In genomic region chr16:8638131-8638530, GRCm38 (mm10) we compare ENCODE assay signal across 8 mouse cellular contexts. TPM values are rescaled to one million over a fixed set of nuclear protein-coding genes. Genes with fewer than 3 reads are reported as not detected.
DNase-seq lines count a peak whose midpoint lies in the region; ATAC-seq and TF ChIP-seq lines count a peak whose summit lies in the region.

No protein-coding gene starts in this region.

- no peaks in the 10 kb centered on the region for H3K27me3 ChIP-seq in thymus, adult 2 months (ENCODE audit: control insufficient read depth, insufficient read depth, low read length)
- no peaks in the 10 kb centered on the region for H3K27me3 ChIP-seq in liver, embryonic 11.5 days (replicated peaks; ENCODE audit: control insufficient read depth, insufficient read depth, low read length)
- H3K27me3 ChIP-seq in stomach, postnatal 0 days (ENCODE audit: control insufficient read depth, insufficient read depth, low read length), result no peaks in the 10 kb centered on the region

- H3K9ac ChIP-seq in liver, embryonic 11.5 days (ENCODE audit: low read depth, low read length), result peak overlapping the region; percentile 87
- H3K9ac ChIP-seq in stomach, postnatal 0 days (ENCODE audit: low read length), result peak overlapping the region; percentile 88

- TF ChIP-seq EP300 in stomach, postnatal 0 days (optimal IDR thresholded peaks at IDR 0.05), result no peak

- H3K27ac ChIP-seq in gastrocnemius, adult 2 months, result peak overlapping the region; percentile 91
- H3K27ac ChIP-seq in thymus, adult 2 months (ENCODE audit: control insufficient read depth, insufficient read depth, low read length), result peak overlapping the region; percentile 64; the same call in 1 of the 2 replicates
- peak overlapping the region; percentile 92 for H3K27ac ChIP-seq in liver, embryonic 11.5 days (ENCODE audit: low read depth, low read length)
- H3K27ac ChIP-seq in stomach, postnatal 0 days (replicated peaks), result peak overlapping the region; percentile 96

- no peak for TF ChIP-seq POLR2A in thymus, adult 2 months (IDR thresholded peaks at IDR 0.05; ENCODE audit: control insufficient read depth, extremely low read depth, insufficient read depth, low read length, poor library complexity)

- intact Hi-C loops in gastrocnemius, adult 2 months (cut with DNase I), result no loop called here
- intact Hi-C loops in gastrocnemius, postnatal 14 days (cut with DNase I; ENCODE audit: low total_unique reads), result no loop called here

- peaks cover 20% of the 10 kb centered on the region for H3K4me1 ChIP-seq in thymus, adult 2 months (replicated peaks; ENCODE audit: control insufficient read depth, insufficient read depth, low read length)
- H3K4me1 ChIP-seq in liver, embryonic 11.5 days (replicated peaks; ENCODE audit: control insufficient read depth, insufficient read depth, low read length), result peaks cover 17% of the 10 kb centered on the region
- no peaks in the 10 kb centered on the region for H3K4me1 ChIP-seq in stomach, postnatal 0 days (replicated peaks; ENCODE audit: control insufficient read depth, insufficient read depth)

- peak overlapping the region; percentile 66 for H3K4me2 ChIP-seq in liver, embryonic 11.5 days
- H3K4me2 ChIP-seq in stomach, postnatal 0 days (replicated peaks; ENCODE audit: low read depth), result peak overlapping the region; percentile 90

- H3K36me3 ChIP-seq in thymus, adult 2 months (ENCODE audit: control insufficient read depth, insufficient read depth, low read length), result peaks cover 5% of the 10 kb centered on the region
- H3K36me3 ChIP-seq in liver, embryonic 11.5 days (ENCODE audit: control insufficient read depth, insufficient read depth, low read length), result peaks cover 12% of the 10 kb centered on the region
- peaks cover 4% of the 10 kb centered on the region; the same call in 1 of the 2 replicates for H3K36me3 ChIP-seq in stomach, postnatal 0 days (ENCODE audit: control insufficient read depth, insufficient read depth, low read length)

- ATAC-seq in liver, embryonic 11.5 days (replicated peaks; ENCODE audit: low FRiP score), result no peak
- no peak for ATAC-seq in stomach, postnatal 0 days (ENCODE audit: low FRiP score, low TSS enrichment)

- DNase-seq in gastrocnemius, adult 2 months, result no peak
- no peak for DNase-seq in gastrocnemius, postnatal 14 days
- no peak for DNase-seq in thymus, adult 2 months
- DNase-seq in thymus, postnatal 36 days, result no peak
- DNase-seq in liver, embryonic 11.5 days (ENCODE audit: low spot score), result no peak
- DNase-seq in stomach, postnatal 0 days (ENCODE audit: low spot score), result no peak
- no peak for DNase-seq in layer of hippocampus, postnatal 25 days (ENCODE audit: extremely low spot score in 1 of 2, low spot score in 1 of 2)
- no peak for DNase-seq in spleen, postnatal 14 days (ENCODE audit: low spot score in 2 of 2)

- no peaks in the 10 kb centered on the region for H3K9me3 ChIP-seq in liver, embryonic 11.5 days (ENCODE audit: control insufficient read depth, low read length)
- H3K9me3 ChIP-seq in stomach, postnatal 0 days (ENCODE audit: control insufficient read depth, low read length), result no peaks in the 10 kb centered on the region

- WGBS in thymus, adult 2 months, result 25% methylated on average over 7 of the region's 7 CpGs
- WGBS in liver, embryonic 11.5 days, result 24% methylated on average over 7 of the region's 7 CpGs
- 17% methylated on average over 7 of the region's 7 CpGs for WGBS in stomach, postnatal 0 days

- H3K4me3 ChIP-seq in gastrocnemius, adult 2 months, result peak overlapping the region; percentile 79
- peak overlapping the region; percentile 97 for H3K4me3 ChIP-seq in thymus, adult 2 months (ENCODE audit: control insufficient read depth, insufficient read depth, low read length)
- H3K4me3 ChIP-seq in liver, embryonic 11.5 days (ENCODE audit: low read depth, low read length), result peak overlapping the region; percentile 88
- H3K4me3 ChIP-seq in stomach, postnatal 0 days (ENCODE audit: low read depth, low read length), result peak overlapping the region; percentile 81

- TF ChIP-seq CTCF in gastrocnemius, adult 2 months (IDR thresholded peaks at IDR 0.05), result no peak
- no peak for TF ChIP-seq CTCF in thymus, adult 2 months (IDR thresholded peaks at IDR 0.05; ENCODE audit: borderline replicate concordance, control insufficient read depth, extremely low read depth, insufficient read depth, low read length, poor library complexity)
- no peak for TF ChIP-seq CTCF in stomach, postnatal 0 days (IDR thresholded peaks at IDR 0.05; ENCODE audit: low read depth)

RNA-seq across cellular contexts. Expression of gene Tmem186, which starts 0.6 kb away (rescaled TPM):
- total RNA-seq in gastrocnemius, adult 2 months (2021), result 10 to 100 TPM; 12.4 to 12.9 TPM
- total RNA-seq in gastrocnemius, postnatal 14 days (2021), result 10 to 100 TPM in 1 of 2 experiments, 1 to 10 TPM in 1; 9.2 to 10.4 TPM
- 18.5 and 20.8 TPM in 2 replicates for polyA plus RNA-seq in thymus, adult 2 months (2012; rRNA removed)
- 16.4 and 19.4 TPM in 2 replicates for polyA plus RNA-seq in liver, embryonic 11.5 days (2014; fragmentation: Nextera tagmentation; extraction: Ambion mirVana)
- 11.1 and 11.8 TPM in 2 replicates for polyA plus RNA-seq in stomach, postnatal 0 days (2015; fragmentation: Nextera tagmentation; extraction: Ambion mirVana)
- total RNA-seq in layer of hippocampus, postnatal 25 days (2021), result 10 to 100 TPM; 11.4 to 11.6 TPM

RNA-seq across cellular contexts. Expression of gene Pmm2, which starts 0.7 kb away (rescaled TPM):
- total RNA-seq in gastrocnemius, adult 2 months (2021), result 10 to 100 TPM; 14.9 to 24.0 TPM
- 10 to 100 TPM; 19.3 to 22.6 TPM for total RNA-seq in gastrocnemius, postnatal 14 days (2021)
- polyA plus RNA-seq in thymus, adult 2 months (2012; rRNA removed), result 110 and 116 TPM in 2 replicates
- polyA plus RNA-seq in liver, embryonic 11.5 days (2014; fragmentation: Nextera tagmentation; extraction: Ambion mirVana), result 52.9 and 55.8 TPM in 2 replicates
- polyA plus RNA-seq in stomach, postnatal 0 days (2015; fragmentation: Nextera tagmentation; extraction: Ambion mirVana), result 74.2 and 74.9 TPM in 2 replicates
- total RNA-seq in layer of hippocampus, postnatal 25 days (2021), result 10 to 100 TPM; 27.1 to 35.4 TPM

RNA-seq across cellular contexts. Expression of gene Carhsp1, which starts 33.8 kb away (rescaled TPM):
- total RNA-seq in gastrocnemius, adult 2 months (2021), result 1 to 10 TPM; 5.8 to 8.7 TPM
- total RNA-seq in gastrocnemius, postnatal 14 days (2021), result 10 to 100 TPM; 12.7 to 13.2 TPM
- polyA plus RNA-seq in thymus, adult 2 months (2012; rRNA removed), result 42.0 and 47.4 TPM in 2 replicates
- 24.9 and 25.4 TPM in 2 replicates for polyA plus RNA-seq in liver, embryonic 11.5 days (2014; fragmentation: Nextera tagmentation; extraction: Ambion mirVana)
- polyA plus RNA-seq in stomach, postnatal 0 days (2015; fragmentation: Nextera tagmentation; extraction: Ambion mirVana), result 53.1 and 53.8 TPM in 2 replicates
- 10 to 100 TPM; 24.0 to 27.4 TPM for total RNA-seq in layer of hippocampus, postnatal 25 days (2021)

RNA-seq across cellular contexts. Expression of gene Gm5767, which starts 42.4 kb away (rescaled TPM):
- not detected for total RNA-seq in gastrocnemius, adult 2 months (2021)
- total RNA-seq in gastrocnemius, postnatal 14 days (2021), result not detected
- 1.1 TPM in 1 of 2 replicates, not detected in the other for polyA plus RNA-seq in thymus, adult 2 months (2012; rRNA removed)
- polyA plus RNA-seq in liver, embryonic 11.5 days (2014; fragmentation: Nextera tagmentation; extraction: Ambion mirVana), result not detected in 2 replicates
- polyA plus RNA-seq in stomach, postnatal 0 days (2015; fragmentation: Nextera tagmentation; extraction: Ambion mirVana), result not detected in 2 replicates
- total RNA-seq in layer of hippocampus, postnatal 25 days (2021), result not detected
